Mouse (Mus musculus): ENCODE results near the gene D1Ertd622e. TPM values are rescaled to one million over a fixed set of nuclear protein-coding genes. Genes with fewer than 3 reads are reported as not detected.

The D1Ertd622e gene
- polyA plus RNA-seq, 1 experiment from 2014 or later, result 18.7 TPM

- WGBS, result 81% methylated on average over 11 of the region's 11 CpGs
- H3K36me3 ChIP-seq, result no peaks in the 10 kb centered on the region
- H3K4me3 ChIP-seq (replicated peaks), result no peak overlapping the region
- H3K9ac ChIP-seq, result no peak overlapping the region
- no peaks in the 10 kb centered on the region for H3K27me3 ChIP-seq
- H3K4me1 ChIP-seq, result no peaks in the 10 kb centered on the region
- H3K4me2 ChIP-seq (replicated peaks), result no peak overlapping the region
- ATAC-seq (ENCODE audit: insufficient number of reproducible peaks, low FRiP score, low TSS enrichment, low read depth), result no peak
- no peaks in the 10 kb centered on the region for H3K9me3 ChIP-seq (replicated peaks)
- H3K27ac ChIP-seq (replicated peaks), result no peak overlapping the region
Observed at GRCm38 (mm10) chr1:97632545-97633256, 29.2 kb downstream of the D1Ertd622e start.

GRCm38 (mm10) chr1:97631843-97632470 lies 29.9 kb downstream of the D1Ertd622e start:
- no peak overlapping the region for H3K4me2 ChIP-seq (replicated peaks)
- no peaks in the 10 kb centered on the region for H3K27me3 ChIP-seq
- ATAC-seq (ENCODE audit: insufficient number of reproducible peaks, low FRiP score, low TSS enrichment, low read depth), result no peak
- no peaks in the 10 kb centered on the region for H3K36me3 ChIP-seq
- 58% methylated on average over 5 of the region's 5 CpGs for WGBS
- no peak overlapping the region for H3K9ac ChIP-seq
- no peaks in the 10 kb centered on the region for H3K9me3 ChIP-seq (replicated peaks)
- no peak overlapping the region for H3K27ac ChIP-seq (replicated peaks)
- H3K4me3 ChIP-seq (replicated peaks), result no peak overlapping the region
- no peaks in the 10 kb centered on the region for H3K4me1 ChIP-seq

- 66% methylated on average over 5 of the region's 5 CpGs for WGBS
- H3K4me3 ChIP-seq (replicated peaks), result no peak overlapping the region
- no peak for ATAC-seq (ENCODE audit: insufficient number of reproducible peaks, low FRiP score, low TSS enrichment, low read depth)
- H3K36me3 ChIP-seq, result no peaks in the 10 kb centered on the region
- H3K4me1 ChIP-seq, result no peaks in the 10 kb centered on the region
- no peak overlapping the region for H3K4me2 ChIP-seq (replicated peaks)
- no peaks in the 10 kb centered on the region for H3K9me3 ChIP-seq (replicated peaks)
- no peaks in the 10 kb centered on the region for H3K27me3 ChIP-seq
- no peak overlapping the region for H3K9ac ChIP-seq
- no peak overlapping the region for H3K27ac ChIP-seq (replicated peaks)
Observed at GRCm38 (mm10) chr1:97630146-97630545, 31.7 kb downstream of the D1Ertd622e start.

GRCm38 (mm10) chr1:97628859-97629258 lies 33.0 kb downstream of the D1Ertd622e start:
- 89% methylated on average over 7 of the region's 7 CpGs for WGBS

GRCm38 (mm10) chr1:97628016-97628415 lies 33.9 kb downstream of the D1Ertd622e start:
- H3K27me3 ChIP-seq, result no peaks in the 10 kb centered on the region
- no peaks in the 10 kb centered on the region for H3K4me1 ChIP-seq
- no peak overlapping the region for H3K4me3 ChIP-seq (replicated peaks)
- no peak overlapping the region for H3K9ac ChIP-seq
- H3K4me2 ChIP-seq (replicated peaks), result no peak overlapping the region
- 73% methylated on average over 8 of the region's 8 CpGs for WGBS
- no peak overlapping the region for H3K27ac ChIP-seq (replicated peaks)
- no peak for ATAC-seq (ENCODE audit: insufficient number of reproducible peaks, low FRiP score, low TSS enrichment, low read depth)
- H3K9me3 ChIP-seq (replicated peaks), result no peaks in the 10 kb centered on the region
- H3K36me3 ChIP-seq, result no peaks in the 10 kb centered on the region

More at GRCm38 (mm10) chr1:97628859-97629258, 33.0 kb downstream of the D1Ertd622e start:
- Histone ChIP-seq H3K4me3 (replicated peaks) (no peak overlapping the region), H3K36me3 (no peaks in the 10 kb centered on the region), H3K4me2 (replicated peaks) (no peak overlapping the region), H3K4me1 (no peaks in the 10 kb centered on the region), H3K27ac (replicated peaks) (no peak overlapping the region), H3K9me3 (replicated peaks) (no peaks in the 10 kb centered on the region), H3K27me3 (no peaks in the 10 kb centered on the region), H3K9ac (no peak overlapping the region)
- ATAC-seq (ENCODE audit: insufficient number of reproducible peaks, low FRiP score, low TSS enrichment, low read depth), result no peak

GRCm38 (mm10) chr1:97625427-97625826 lies 36.4 kb downstream of the D1Ertd622e start:
- Histone ChIP-seq H3K27ac (replicated peaks) (no peak overlapping the region), H3K4me1 (no peaks in the 10 kb centered on the region), H3K4me3 (replicated peaks) (no peak overlapping the region), H3K9ac (no peak overlapping the region), H3K4me2 (replicated peaks) (no peak overlapping the region), H3K27me3 (no peaks in the 10 kb centered on the region), H3K9me3 (replicated peaks) (no peaks in the 10 kb centered on the region), H3K36me3 (no peaks in the 10 kb centered on the region)
- ATAC-seq (ENCODE audit: insufficient number of reproducible peaks, low FRiP score, low TSS enrichment, low read depth), result no peak
- 67% methylated on average over 6 of the region's 6 CpGs for WGBS

GRCm38 (mm10) chr1:97624386-97624785 lies 37.5 kb downstream of the D1Ertd622e start:
- no peaks in the 10 kb centered on the region for H3K9me3 ChIP-seq (replicated peaks)
- H3K4me3 ChIP-seq (replicated peaks), result no peak overlapping the region
- H3K9ac ChIP-seq, result no peak overlapping the region
- H3K27ac ChIP-seq (replicated peaks), result no peak overlapping the region
- no peaks in the 10 kb centered on the region for H3K36me3 ChIP-seq
- no peaks in the 10 kb centered on the region for H3K27me3 ChIP-seq
- H3K4me2 ChIP-seq (replicated peaks), result no peak overlapping the region
- no peaks in the 10 kb centered on the region for H3K4me1 ChIP-seq
- WGBS, result 42% methylated on average over 2 of the region's 2 CpGs
- ATAC-seq (ENCODE audit: insufficient number of reproducible peaks, low FRiP score, low TSS enrichment, low read depth), result no peak

GRCm38 (mm10) chr1:97623214-97623856 lies 38.5 kb downstream of the D1Ertd622e start:
- H3K36me3 ChIP-seq, result no peaks in the 10 kb centered on the region
- H3K9ac ChIP-seq, result no peak overlapping the region
- no peaks in the 10 kb centered on the region for H3K4me1 ChIP-seq
- H3K4me3 ChIP-seq (replicated peaks), result no peak overlapping the region
- H3K4me2 ChIP-seq (replicated peaks), result no peak overlapping the region
- no peaks in the 10 kb centered on the region for H3K27me3 ChIP-seq
- no peak overlapping the region for H3K27ac ChIP-seq (replicated peaks)
- 17% methylated on average over 1 of the region's 1 CpGs for WGBS
- H3K9me3 ChIP-seq (replicated peaks), result no peaks in the 10 kb centered on the region
- ATAC-seq (ENCODE audit: insufficient number of reproducible peaks, low FRiP score, low TSS enrichment, low read depth), result no peak

- Histone ChIP-seq H3K27ac (replicated peaks) (no peak overlapping the region), H3K27me3 (no peaks in the 10 kb centered on the region), H3K36me3 (no peaks in the 10 kb centered on the region), H3K9me3 (replicated peaks) (no peaks in the 10 kb centered on the region), H3K9ac (no peak overlapping the region), H3K4me3 (replicated peaks) (no peak overlapping the region), H3K4me2 (replicated peaks) (no peak overlapping the region), H3K4me1 (no peaks in the 10 kb centered on the region)
- WGBS, result 35% methylated on average over 5 of the region's 5 CpGs
- no peak for ATAC-seq (ENCODE audit: insufficient number of reproducible peaks, low FRiP score, low TSS enrichment, low read depth)
Observed at GRCm38 (mm10) chr1:97622574-97623208, 39.2 kb downstream of the D1Ertd622e start.

GRCm38 (mm10) chr1:97619621-97620320 lies 42.1 kb downstream of the D1Ertd622e start:
- Histone ChIP-seq H3K9ac (no peak overlapping the region), H3K4me3 (replicated peaks) (no peak overlapping the region), H3K4me1 (no peaks in the 10 kb centered on the region), H3K36me3 (no peaks in the 10 kb centered on the region), H3K27ac (replicated peaks) (no peak overlapping the region), H3K4me2 (replicated peaks) (no peak overlapping the region), H3K27me3 (no peaks in the 10 kb centered on the region), H3K9me3 (replicated peaks) (no peaks in the 10 kb centered on the region)
- ATAC-seq (ENCODE audit: insufficient number of reproducible peaks, low FRiP score, low TSS enrichment, low read depth), result no peak
- 79% methylated on average over 8 of the region's 8 CpGs for WGBS

- no peak overlapping the region for H3K4me2 ChIP-seq (replicated peaks)
- no peak overlapping the region for H3K27ac ChIP-seq (replicated peaks)
- WGBS, result 85% methylated on average over 1 of the region's 1 CpGs
- no peak overlapping the region for H3K4me3 ChIP-seq (replicated peaks)
- no peaks in the 10 kb centered on the region for H3K4me1 ChIP-seq
- no peak for ATAC-seq (ENCODE audit: insufficient number of reproducible peaks, low FRiP score, low TSS enrichment, low read depth)
- H3K27me3 ChIP-seq, result no peaks in the 10 kb centered on the region
- no peak overlapping the region for H3K9ac ChIP-seq
- H3K9me3 ChIP-seq (replicated peaks), result no peaks in the 10 kb centered on the region
- no peaks in the 10 kb centered on the region for H3K36me3 ChIP-seq
Observed at GRCm38 (mm10) chr1:97615525-97615924, 46.3 kb downstream of the D1Ertd622e start.

All from embryonic facial prominence, embryonic 15.5 days (tissue).